Mouse (Mus musculus) layer of hippocampus, adult 8-10 months (tissue): Measurements from ENCODE around the gene Tifa. TPM values are rescaled to one million over a fixed set of nuclear protein-coding genes. Genes with fewer than 3 reads are reported as not detected.

Experiments used
- DNase-seq, 2 experiments: peaks; one replicate each; pipeline ENCODE4 v3.0.0; 2022; ENCODE audit warnings: low spot score in 2 of 2
- total RNA-seq, 4 experiments: library from RNA; stranded (reverse); gene quantifications; 2 replicates each; pipeline ENCODE4 v1.2.4; 2022

Tifa gene
- total RNA-seq, 4 experiments from 2014 or later = 7.7 to 12.5 (median 9.7) TPM

GRCm38 (mm10) chr3:127823886-127824863, 34.6 kb downstream of the Tifa start:
- no peak for DNase-seq

- no peak for DNase-seq
Observed at GRCm38 (mm10) chr3:127826503-127826902, 36.9 kb downstream of the Tifa start.

GRCm38 (mm10) chr3:127827123-127827522, 37.5 kb downstream of the Tifa start:
- no peak for DNase-seq

GRCm38 (mm10) chr3:127830183-127830582, 40.6 kb downstream of the Tifa start:
- no peak for DNase-seq

- DNase-seq = no peak
Observed at GRCm38 (mm10) chr3:127831079-127831478, 41.5 kb downstream of the Tifa start.

GRCm38 (mm10) chr3:127834040-127834439, 44.4 kb downstream of the Tifa start:
- DNase-seq = no peak

GRCm38 (mm10) chr3:127835594-127835993, 46.0 kb downstream of the Tifa start:
- DNase-seq = no peak

- DNase-seq = peak in 1 of 2 experiments; percentile 16
Observed at GRCm38 (mm10) chr3:127836798-127837153, 47.2 kb downstream of the Tifa start.

GRCm38 (mm10) chr3:127837154-127837865, 47.7 kb downstream of the Tifa start, which contains the start of gene Ap1ar:
Gene Ap1ar, minus strand, starts transcription at chr3:127837523.
- DNase-seq = peak; percentile 92 to 95

GRCm38 (mm10) chr3:127837972-127838644, 48.5 kb downstream of the Tifa start:
- no peak for DNase-seq

- no peak for DNase-seq
Observed at GRCm38 (mm10) chr3:127841926-127842325, 52.3 kb downstream of the Tifa start.

GRCm38 (mm10) chr3:127843324-127843940, 53.8 kb downstream of the Tifa start:
- DNase-seq = no peak

- no peak for DNase-seq
Observed at GRCm38 (mm10) chr3:127843941-127844327, 54.3 kb downstream of the Tifa start.

GRCm38 (mm10) chr3:127848088-127848808, 58.6 kb downstream of the Tifa start:
- DNase-seq = no peak

GRCm38 (mm10) chr3:127849922-127850321, 60.3 kb downstream of the Tifa start:
- no peak for DNase-seq

- no peak for DNase-seq
Observed at GRCm38 (mm10) chr3:127850776-127851646, 61.4 kb downstream of the Tifa start.

- DNase-seq = peak; percentile 21 to 32
Observed at GRCm38 (mm10) chr3:127852722-127853121, 63.1 kb downstream of the Tifa start.

- peak; percentile 19 to 64 for DNase-seq
Observed at GRCm38 (mm10) chr3:127853431-127854206, 64.0 kb downstream of the Tifa start.

- no peak for DNase-seq
Observed at GRCm38 (mm10) chr3:127861340-127861739, 71.7 kb downstream of the Tifa start.
